Mouse (Mus musculus) forebrain, embryonic 15.5 days (tissue): ENCODE data around the gene Lmbr1. TPM values are rescaled to one million over a fixed set of nuclear protein-coding genes. Genes with fewer than 3 reads are reported as not detected.

Source experiments
- ATAC-seq: fragments of 200-750 bp; cut with Nextera tagmentation; replicated peaks from 2 replicates; pipeline ENCODE4 v1.8.0; 2017; ENCODE audit warnings: mild to moderate bottlenecking, moderate TSS enrichment, moderate library complexity
- H3K27ac ChIP-seq: fragments of 300-500 bp; sonication (generic); replicated peaks from 2 replicates; pipeline ENCODE4 v1.5.1; 2015; ENCODE audit warnings: mild to moderate bottlenecking, inconsistent platforms
- H3K27me3 ChIP-seq: fragments of 300-500 bp; sonication (generic); 2 replicates; pipeline ENCODE4 v1.6.1; 2015; ENCODE audit warnings: inconsistent platforms
- H3K36me3 ChIP-seq: fragments of 300-500 bp; sonication (generic); 2 replicates; pipeline ENCODE4 v1.6.1; 2015; ENCODE audit warnings: mild to moderate bottlenecking, inconsistent platforms
- H3K4me1 ChIP-seq: fragments of 300-500 bp; sonication (generic); 2 replicates; pipeline ENCODE4 v1.6.1; 2015; ENCODE audit warnings: inconsistent platforms
- H3K4me2 ChIP-seq: fragments of 300-500 bp; sonication (generic); replicated peaks from 2 replicates; pipeline ENCODE4 v1.6.1; 2015; ENCODE audit warnings: mild to moderate bottlenecking, inconsistent platforms
- H3K4me3 ChIP-seq: fragments of 300-500 bp; sonication (generic); 2 replicates; pipeline ENCODE4 v1.5.1; 2015; ENCODE audit warnings: mild to moderate bottlenecking, inconsistent platforms
- H3K9ac ChIP-seq: fragments of 300-500 bp; sonication (generic); replicated peaks from 2 replicates; pipeline ENCODE4 v1.6.1; 2015; ENCODE audit warnings: mild to moderate bottlenecking, inconsistent platforms
- H3K9me3 ChIP-seq: fragments of 300-500 bp; sonication (generic); 2 replicates; pipeline ENCODE4 v1.6.1; 2016; ENCODE audit warnings: inconsistent platforms
- WGBS: fragments of 180-500 bp; shearing (Covaris S2); methylation state at CpG from one replicate; pipeline ENCODE4 v1.1.7; 2015; ENCODE audit warnings: mixed read lengths; 5-methylcytosine and 5-hydroxymethylcytosine counted together
- microRNA-seq: library from miRNA; unstranded; fragments of <30 nt; microRNA quantifications from one replicate; pipeline ENCODE4, GENCODE M21; 2016
- polyA plus RNA-seq: library from polyadenylated mRNA; unstranded; fragments of >200 nt; fragmentation: Nextera tagmentation; extraction: Ambion mirVana; gene quantifications from 2 replicates; pipeline ENCODE4 v1.2.1, GENCODE M21; 2015

Gene Lmbr1
- polyA plus RNA-seq, 1 experiment from 2014 or later, result 26.3 TPM

- H3K27ac ChIP-seq, result peak within 1 kb of the TSS; percentile 92
- H3K9ac ChIP-seq, result peak within 1 kb of the TSS; percentile 87
- H3K9me3 ChIP-seq, result no peaks in the 10 kb centered on the region
- H3K36me3 ChIP-seq, result no peaks in the 10 kb centered on the region
- H3K27me3 ChIP-seq, result no peaks in the 10 kb centered on the region
- peak; percentile 97 for ATAC-seq
- WGBS, result under 1% methylated on average over 68 of the region's 70 CpGs
- H3K4me3 ChIP-seq, result peak within 1 kb of the TSS; percentile 78
- peak within 1 kb of the TSS; percentile 74 for H3K4me2 ChIP-seq
- H3K4me1 ChIP-seq, result peaks cover 13% of the 10 kb centered on the region; the same call in 1 of the 2 replicates
Measured at GRCm38 (mm10) chr5:29195570-29196263, 182.5 kb downstream of the Lmbr1 start, which contains the start of gene Rnf32. Gene Rnf32, plus strand, starts transcription at chr5:29195992.

- H3K4me2 ChIP-seq, result peak overlapping the region; percentile 74
- H3K36me3 ChIP-seq, result no peaks in the 10 kb centered on the region
- no peak for ATAC-seq
- peak overlapping the region; percentile 92 for H3K27ac ChIP-seq
- no peaks in the 10 kb centered on the region for H3K27me3 ChIP-seq
- H3K9ac ChIP-seq, result peak overlapping the region; percentile 87
- no peaks in the 10 kb centered on the region for H3K9me3 ChIP-seq
- peaks cover 13% of the 10 kb centered on the region; the same call in 1 of the 2 replicates for H3K4me1 ChIP-seq
- 3% methylated on average over 9 of the region's 9 CpGs for WGBS
- peak overlapping the region; percentile 78 for H3K4me3 ChIP-seq
Measured at GRCm38 (mm10) chr5:29195231-29195569, 183.0 kb downstream of the Lmbr1 start.

- 90% methylated on average over 5 of the region's 5 CpGs for WGBS
- H3K9ac ChIP-seq, result no peak overlapping the region
- no peak for ATAC-seq
- no peak overlapping the region for H3K27ac ChIP-seq
- no peak overlapping the region for H3K4me3 ChIP-seq
- H3K4me1 ChIP-seq, result no peaks in the 10 kb centered on the region
- H3K36me3 ChIP-seq, result no peaks in the 10 kb centered on the region
- H3K9me3 ChIP-seq, result no peaks in the 10 kb centered on the region
- H3K4me2 ChIP-seq, result no peak overlapping the region
- no peaks in the 10 kb centered on the region for H3K27me3 ChIP-seq
Measured at GRCm38 (mm10) chr5:29186798-29187197, 191.4 kb downstream of the Lmbr1 start.

Small RNA genes within 50 kb of the gene (microRNA-seq; reads per million reads assigned to microRNA genes)
- gene Gm23801, result not detected

Other genes with a start within 250 kb of the Lmbr1 start
- gene Rnf32, start 182.4 kb downstream of the Lmbr1 start, polyA plus RNA-seq, result 14.6 and 15.8 TPM in 2 replicates
- gene Nom1, start 56.3 kb upstream of the Lmbr1 start, polyA plus RNA-seq, result 20.5 and 20.6 TPM in 2 replicates
- gene Mnx1, start 100.1 kb upstream of the Lmbr1 start, polyA plus RNA-seq, result not detected in 2 replicates
- gene Ube3c, start 190.9 kb upstream of the Lmbr1 start, polyA plus RNA-seq, result 40.0 and 40.2 TPM in 2 replicates